Mouse (Mus musculus): Measurements from ENCODE around the gene Gadd45g.
A peak's percentile ranks its signal among the peaks of the same experiment; 100 is the strongest.

Gene Gadd45g

GRCm38 (mm10) chr13:51886085-51886484 lies 39.6 kb downstream of the Gadd45g start:
- no peak for DNase-seq

- DNase-seq, result peak; percentile 74
These were observed 40.2 kb downstream of the Gadd45g start for GRCm38 (mm10) chr13:51886723-51887122.

GRCm38 (mm10) chr13:51888426-51888825 lies 41.9 kb downstream of the Gadd45g start:
- DNase-seq, result no peak

DNA sequence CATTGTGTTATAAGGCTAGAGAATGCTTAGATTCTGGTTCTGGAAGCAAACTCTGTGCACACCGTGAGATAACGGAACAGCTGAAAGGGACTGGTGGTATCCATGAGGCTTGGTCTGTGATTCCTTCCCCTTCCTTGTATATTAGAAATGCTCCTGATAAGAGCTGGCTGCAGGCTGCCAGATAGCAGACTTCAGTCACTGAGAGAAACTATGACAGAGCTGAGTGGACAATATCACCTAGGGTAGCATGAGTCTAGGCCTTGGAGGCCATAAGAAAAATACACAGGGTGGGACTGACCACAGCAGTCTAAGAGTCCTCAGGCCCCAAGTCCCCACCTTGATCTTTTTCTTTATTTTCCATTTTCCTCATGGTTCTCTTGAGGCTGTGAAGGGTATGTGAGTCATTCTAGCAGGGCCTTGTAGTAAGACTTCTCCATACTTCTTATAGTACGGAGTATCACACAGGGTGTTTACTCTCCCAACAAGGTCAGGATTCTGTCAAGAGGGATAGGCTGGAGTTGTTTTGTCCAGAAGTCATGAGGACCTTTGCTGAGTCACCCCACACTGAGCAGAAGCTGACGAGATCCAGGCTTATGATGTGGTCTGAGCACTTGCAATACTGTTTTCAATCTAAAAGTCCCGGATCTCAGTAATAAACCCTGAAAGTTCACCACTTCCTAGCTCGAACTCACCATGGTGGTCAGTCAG lies 45.5 kb downstream of the Gadd45g start:
- no peak for DNase-seq

- DNase-seq, result no peak
These were observed 51.1 kb downstream of the Gadd45g start for GRCm38 (mm10) chr13:51897579-51897978.

All from kidney, postnatal 10 days (tissue).